Mouse (Mus musculus) myocyte (in vitro differentiated cells): ENCODE results near the gene Xrcc2.

Experiments used
- CEBPB ChIP-seq: IDR thresholded peaks from 2 replicates; pipeline ENCODE4 v1.6.1; 2011; ENCODE audit warnings: mild to moderate bottlenecking, moderate library complexity; ENCODE audit not compliant: poor library complexity, insufficient read depth, severe bottlenecking
- E2F4 ChIP-seq: IDR thresholded peaks from one replicate; pipeline ENCODE4 v1.6.1; 2011; ENCODE audit warnings: mild to moderate bottlenecking, control low read depth, moderate library complexity; ENCODE audit not compliant: insufficient read depth
- MAX ChIP-seq: IDR thresholded peaks from one replicate; pipeline ENCODE4 v1.6.1; 2011; ENCODE audit warnings: low read depth, mild to moderate bottlenecking, control low read depth
- MYOD1 ChIP-seq, 3 experiments: IDR thresholded peaks; one replicate each; pipeline ENCODE4 v1.6.1; 2011; ENCODE audit warnings: control low read depth in 2 of 3, low read depth in 2 of 3, mild to moderate bottlenecking in 2 of 3, moderate library complexity in 1 of 3; ENCODE audit not compliant: insufficient read length in 2 of 3, control insufficient read depth in 1 of 3
- MYOG ChIP-seq, 3 experiments: IDR thresholded peaks; one replicate each; pipeline ENCODE4 v1.6.1; 2011; ENCODE audit warnings: control low read depth in 2 of 3, low read depth in 2 of 3, mild to moderate bottlenecking in 2 of 3; ENCODE audit not compliant: insufficient read length in 2 of 3, control insufficient read depth in 1 of 3, insufficient read depth in 1 of 3
- POLR2A ChIP-seq: IDR thresholded peaks from one replicate; pipeline ENCODE4 v1.6.1; 2011; ENCODE audit warnings: low read depth, mild to moderate bottlenecking, control low read depth, moderate library complexity; ENCODE audit not compliant: insufficient read length
- POLR2AphosphoS2 ChIP-seq: IDR thresholded peaks from one replicate; pipeline ENCODE4 v1.6.1; 2011; ENCODE audit warnings: low read depth, control low read depth; ENCODE audit not compliant: insufficient read length
- REST ChIP-seq: IDR thresholded peaks from one replicate; pipeline ENCODE4 v1.6.1; 2011; ENCODE audit warnings: mild to moderate bottlenecking, control low read depth, moderate library complexity; ENCODE audit not compliant: insufficient read depth, insufficient read length
- SRF ChIP-seq: IDR thresholded peaks from one replicate; pipeline ENCODE4 v1.6.1; 2011; ENCODE audit warnings: low read depth; ENCODE audit not compliant: control insufficient read depth, insufficient read length
- TCF12 ChIP-seq: IDR thresholded peaks from one replicate; pipeline ENCODE4 v1.6.1; 2011; ENCODE audit warnings: mild to moderate bottlenecking, control low read depth; ENCODE audit not compliant: poor library complexity, insufficient read depth, severe bottlenecking
- TCF3 ChIP-seq: IDR thresholded peaks from one replicate; pipeline ENCODE4 v1.6.1; 2011; ENCODE audit warnings: low read depth, control low read depth; ENCODE audit not compliant: insufficient read length
- USF1 ChIP-seq: IDR thresholded peaks from one replicate; pipeline ENCODE4 v1.6.1; 2011; ENCODE audit warnings: low read depth, mild to moderate bottlenecking, control low read depth, moderate library complexity

DNA sequence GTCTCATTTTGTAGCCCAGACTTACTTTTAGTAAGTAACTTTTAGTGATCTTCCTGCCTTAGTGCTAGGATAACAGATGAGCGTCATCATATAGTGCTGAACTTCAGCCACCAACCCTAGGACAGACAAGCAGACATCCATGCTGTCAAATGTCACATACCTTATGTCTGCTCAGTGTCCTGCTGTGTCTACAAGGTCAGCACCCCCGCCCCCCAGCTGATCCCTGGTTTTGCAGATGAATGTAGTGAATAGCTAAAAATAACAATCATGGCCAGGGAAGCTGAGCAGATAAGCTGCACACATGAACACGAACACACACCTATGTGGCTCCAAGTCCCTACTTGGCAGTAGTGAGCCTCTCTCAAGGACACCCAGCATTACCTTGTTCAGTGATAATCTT lies 43.0 kb upstream of the Xrcc2 start:
- TF ChIP-seq POLR2A (no peak), MAX (no peak), POLR2AphosphoS2 (no peak), E2F4 (no peak), TCF12 (no peak), REST (no peak), USF1 (no peak), MYOD1 (IDR thresholded peaks at IDR 0.05; ENCODE audit: control insufficient read depth in 1 of 3, insufficient read length in 2 of 3, low read depth in 2 of 3) (no peak), SRF (no peak), MYOG (IDR thresholded peaks at IDR 0.05; ENCODE audit: control insufficient read depth in 1 of 3, insufficient read depth in 1 of 3, insufficient read length in 2 of 3, low read depth in 2 of 3) (no peak), TCF3 (no peak), CEBPB (no peak)
